Mouse (Mus musculus) liver, adult (tissue): Measurements from ENCODE around the gene Plekha5.

Experiments
- GATA4 ChIP-seq: IDR thresholded peaks from 2 replicates; pipeline ENCODE4 v1.6.1; 2014; ENCODE audit warnings: mild to moderate bottlenecking, low read length; ENCODE audit not compliant: insufficient replicate concordance

Plekha5 gene

GRCm38 (mm10) chr6:140444855-140445465 lies 21.1 kb downstream of the Plekha5 start:
- TF ChIP-seq GATA4: no peak

GRCm38 (mm10) chr6:140448010-140448739 lies 24.3 kb downstream of the Plekha5 start:
- no peak for TF ChIP-seq GATA4

GRCm38 (mm10) chr6:140450693-140451092 lies 26.8 kb downstream of the Plekha5 start:
- TF ChIP-seq GATA4: no peak

GRCm38 (mm10) chr6:140452736-140453135 lies 28.9 kb downstream of the Plekha5 start:
- TF ChIP-seq GATA4: no peak

- TF ChIP-seq GATA4: no peak
These were observed 29.6 kb downstream of the Plekha5 start for GRCm38 (mm10) chr6:140453454-140453853.

- no peak for TF ChIP-seq GATA4
These were observed 30.5 kb downstream of the Plekha5 start for GRCm38 (mm10) chr6:140454388-140454787.

GRCm38 (mm10) chr6:140455851-140456250 lies 32.0 kb downstream of the Plekha5 start:
- TF ChIP-seq GATA4: no peak

- TF ChIP-seq GATA4: no peak
These were observed 32.7 kb downstream of the Plekha5 start for GRCm38 (mm10) chr6:140456393-140457163.

GRCm38 (mm10) chr6:140460398-140460797 lies 36.5 kb downstream of the Plekha5 start:
- no peak for TF ChIP-seq GATA4

- no peak for TF ChIP-seq GATA4
These were observed 41.0 kb downstream of the Plekha5 start for GRCm38 (mm10) chr6:140464818-140465217.

- TF ChIP-seq GATA4: no peak
These were observed 42.2 kb downstream of the Plekha5 start for GRCm38 (mm10) chr6:140465946-140466646.

GRCm38 (mm10) chr6:140466841-140467240 lies 43.0 kb downstream of the Plekha5 start:
- TF ChIP-seq GATA4: no peak

- no peak for TF ChIP-seq GATA4
These were observed 44.0 kb downstream of the Plekha5 start for GRCm38 (mm10) chr6:140467851-140468250.

- no peak for TF ChIP-seq GATA4
These were observed 45.9 kb downstream of the Plekha5 start for GRCm38 (mm10) chr6:140469791-140470190.

GRCm38 (mm10) chr6:140471751-140472150 lies 47.9 kb downstream of the Plekha5 start:
- TF ChIP-seq GATA4: no peak

- no peak for TF ChIP-seq GATA4
These were observed 48.5 kb downstream of the Plekha5 start for GRCm38 (mm10) chr6:140472345-140472744.
